Mouse (Mus musculus) liver, embryonic 16.5 days (tissue): Measurements from ENCODE around the gene 2310061I04Rik. TPM values are rescaled to one million over a fixed set of nuclear protein-coding genes. Genes with fewer than 3 reads are reported as not detected.

Source experiments
- ATAC-seq: fragments of 200-750 bp; cut with Nextera tagmentation; 2 replicates; pipeline ENCODE4 v1.8.0; 2017; ENCODE audit warnings: low read depth, mild to moderate bottlenecking, moderate number of reproducible peaks, moderate library complexity
- H3K27ac ChIP-seq: fragments of 300-500 bp; sonication (generic); 2 replicates; pipeline ENCODE4 v1.5.1; 2014; ENCODE audit warnings: mild to moderate bottlenecking, low read length
- H3K27me3 ChIP-seq: fragments of 300-500 bp; sonication (generic); 2 replicates; pipeline ENCODE4 v1.6.1; 2014; ENCODE audit warnings: low read depth, low read length, mixed read lengths; ENCODE audit not compliant: control insufficient read depth, insufficient read depth
- H3K36me3 ChIP-seq: fragments of 300-500 bp; sonication (generic); 2 replicates; pipeline ENCODE4 v1.6.1; 2014; ENCODE audit warnings: mild to moderate bottlenecking; ENCODE audit not compliant: control insufficient read depth, insufficient read depth
- H3K4me1 ChIP-seq: fragments of 300-500 bp; sonication (generic); 2 replicates; pipeline ENCODE4 v1.6.1; 2014; ENCODE audit warnings: low read depth, low read length, mixed read lengths; ENCODE audit not compliant: control insufficient read depth
- H3K4me2 ChIP-seq: fragments of 300-500 bp; sonication (generic); 2 replicates; pipeline ENCODE4 v1.6.1; 2014; ENCODE audit warnings: low read depth, low read length, mixed read lengths
- H3K4me3 ChIP-seq: fragments of 300-500 bp; sonication (generic); 2 replicates; pipeline ENCODE4 v1.5.1; 2014; ENCODE audit warnings: low read depth, mild to moderate bottlenecking, low read length
- H3K9ac ChIP-seq: fragments of 300-500 bp; sonication (generic); 2 replicates; pipeline ENCODE4 v1.6.1; 2014; ENCODE audit warnings: low read depth, low read length
- H3K9me3 ChIP-seq: fragments of 300-500 bp; sonication (generic); replicated peaks from 2 replicates; pipeline ENCODE4 v1.6.1; 2016; ENCODE audit warnings: low read length; ENCODE audit not compliant: control insufficient read depth
- WGBS: fragments of 180-500 bp; shearing (Covaris S2); extraction: QIAGEN DNeasy Blood & Tissue Kit; methylation state at CpG from one replicate; pipeline ENCODE4 v1.1.7; 2014; ENCODE audit not compliant: insufficient replicate concordance; 5-methylcytosine and 5-hydroxymethylcytosine counted together
- polyA plus RNA-seq: library from polyadenylated mRNA; unstranded; fragments of >200 nt; fragmentation: Nextera tagmentation; extraction: Ambion mirVana; gene quantifications from 2 replicates; pipeline ENCODE4 v1.2.1, GENCODE M21; 2015

Gene 2310061I04Rik
- polyA plus RNA-seq, 1 experiment from 2014 or later, result 8.0 TPM

DNA sequence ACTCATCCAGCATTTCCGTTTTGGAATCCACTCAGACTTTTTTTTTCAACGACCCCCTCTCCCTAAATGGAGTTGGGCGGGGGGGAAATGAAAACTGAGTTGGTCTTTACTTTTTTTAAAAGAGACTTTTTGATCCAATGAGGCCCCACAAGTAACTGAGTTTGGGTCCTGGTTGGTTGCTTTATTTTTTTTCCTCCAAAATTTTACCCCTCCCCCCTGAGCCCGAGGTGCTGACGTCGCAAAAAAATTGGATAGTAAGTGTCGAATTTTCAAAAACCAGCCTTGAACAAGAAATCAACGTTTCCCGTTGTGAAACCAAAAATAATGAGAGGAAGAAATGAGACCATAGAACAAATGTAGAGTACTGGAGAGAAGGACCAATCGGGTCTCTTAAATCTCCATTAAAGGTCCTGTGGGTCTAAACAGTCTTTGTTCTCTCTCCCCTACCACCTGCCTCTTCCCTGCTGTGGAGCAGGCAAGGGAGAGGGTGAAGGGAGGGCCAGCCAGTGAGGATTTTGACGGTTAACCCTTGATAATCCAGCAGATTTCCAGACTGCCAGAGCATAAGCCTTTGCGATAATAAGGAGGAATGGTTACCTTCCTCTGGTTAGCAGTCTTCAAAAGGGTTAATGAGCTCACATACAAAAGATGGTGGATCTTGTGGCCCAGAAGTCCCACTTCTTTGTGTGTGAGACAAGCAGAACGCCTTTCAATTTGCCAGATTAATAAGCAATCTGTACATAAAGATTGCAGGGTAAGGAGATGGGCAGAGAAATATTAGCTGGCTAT is 20.4 kb upstream of the 2310061I04Rik start:
- Histone ChIP-seq H3K27me3 (no peaks in the 10 kb centered on the region), H3K4me2 (peak overlapping the region; percentile 93), H3K4me1 (peaks cover 44% of the 10 kb centered on the region), H3K9me3 (no peaks in the 10 kb centered on the region), H3K9ac (peak overlapping the region; percentile 85), H3K27ac (peak overlapping the region; percentile 95), H3K4me3 (peak overlapping the region; percentile 89), H3K36me3 (peaks cover 16% of the 10 kb centered on the region)
- no peak for ATAC-seq
- under 1% methylated on average over 13 of the region's 13 CpGs for WGBS

DNA sequence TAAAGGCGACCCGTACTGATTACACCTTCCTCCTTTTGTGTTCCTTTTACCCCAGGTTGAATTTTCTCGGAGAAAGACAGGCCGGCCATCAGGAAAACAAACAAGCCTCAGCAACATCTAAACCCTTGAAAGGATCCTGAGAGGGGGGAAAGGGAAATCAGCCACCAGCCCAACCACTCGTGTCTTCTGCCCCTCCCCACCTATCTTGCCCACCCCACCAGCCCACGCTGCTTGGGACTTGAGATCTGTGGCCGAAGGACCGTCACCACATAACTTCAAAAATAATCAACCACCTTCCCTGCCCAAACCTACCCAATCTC is 19.9 kb upstream of the 2310061I04Rik start:
- no peak for ATAC-seq
- Histone ChIP-seq H3K36me3 (peaks cover 19% of the 10 kb centered on the region), H3K27me3 (no peaks in the 10 kb centered on the region), H3K4me3 (peak overlapping the region; percentile 89), H3K4me2 (peak overlapping the region; percentile 93), H3K9ac (peak overlapping the region; percentile 85), H3K9me3 (no peaks in the 10 kb centered on the region), H3K27ac (peak overlapping the region; percentile 95), H3K4me1 (peaks cover 43% of the 10 kb centered on the region)
- under 1% methylated on average over 8 of the region's 8 CpGs for WGBS

DNA sequence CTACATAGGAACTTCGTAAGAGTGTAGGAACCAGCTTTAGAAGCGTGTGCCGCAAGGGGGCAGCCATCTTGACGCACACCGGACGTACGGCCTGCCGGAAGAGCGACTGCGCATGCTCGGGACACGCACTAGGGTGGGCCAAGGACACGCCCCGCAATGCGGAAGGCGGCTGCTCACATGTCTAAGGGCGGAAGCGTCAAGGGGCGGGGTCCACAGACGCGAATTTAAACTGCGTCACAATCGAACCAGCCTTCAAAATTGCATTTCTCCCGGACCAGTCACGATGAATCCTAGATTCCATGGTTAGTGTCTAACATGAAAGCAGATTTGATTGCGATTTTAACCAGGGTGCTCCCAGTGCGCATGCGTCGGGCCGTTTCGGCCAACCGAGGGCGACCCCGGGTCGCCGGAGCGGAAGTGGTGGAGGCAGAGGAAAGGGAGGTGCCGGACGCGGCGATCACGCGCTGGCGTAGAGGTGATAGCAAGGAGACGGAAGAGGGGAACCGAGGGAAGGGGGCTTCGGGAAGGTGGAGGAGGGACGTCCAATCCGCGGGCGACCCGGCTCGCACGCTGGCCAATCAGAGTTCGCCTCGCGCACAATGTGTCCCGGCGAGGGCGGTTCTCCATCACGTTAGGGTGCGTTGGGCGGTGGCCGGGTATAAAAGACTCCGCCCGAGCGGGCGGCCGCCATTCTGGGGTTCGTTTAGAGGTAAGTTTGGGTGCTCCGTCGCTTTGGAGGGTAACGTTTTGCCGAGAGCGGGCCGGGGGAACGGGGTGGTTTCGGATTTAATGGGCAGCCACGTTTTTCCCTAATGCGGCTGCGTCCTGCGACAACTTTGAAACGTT is 19.3 kb upstream of the 2310061I04Rik start, which contains the start of the genes Mrps18b and Ppp1r10:
Gene Mrps18b (minus strand): TSS at position 93 of the 846 bp plus-strand sequence.
Gene Ppp1r10 (plus strand): TSS at position 138 of the 846 bp plus-strand sequence.
- ATAC-seq, result peak; percentile 87
- H3K27me3 ChIP-seq, result no peaks in the 10 kb centered on the region
- H3K4me2 ChIP-seq, result peak within 1 kb of the TSS; percentile 93
- H3K27ac ChIP-seq, result peak within 1 kb of the TSS; percentile 95
- H3K36me3 ChIP-seq, result peaks cover 19% of the 10 kb centered on the region
- H3K9ac ChIP-seq, result peak within 1 kb of the TSS; percentile 85
- no peaks in the 10 kb centered on the region for H3K9me3 ChIP-seq
- H3K4me1 ChIP-seq, result peaks cover 39% of the 10 kb centered on the region
- under 1% methylated on average over 83 of the region's 83 CpGs for WGBS
- peak within 1 kb of the TSS; percentile 89 for H3K4me3 ChIP-seq

DNA sequence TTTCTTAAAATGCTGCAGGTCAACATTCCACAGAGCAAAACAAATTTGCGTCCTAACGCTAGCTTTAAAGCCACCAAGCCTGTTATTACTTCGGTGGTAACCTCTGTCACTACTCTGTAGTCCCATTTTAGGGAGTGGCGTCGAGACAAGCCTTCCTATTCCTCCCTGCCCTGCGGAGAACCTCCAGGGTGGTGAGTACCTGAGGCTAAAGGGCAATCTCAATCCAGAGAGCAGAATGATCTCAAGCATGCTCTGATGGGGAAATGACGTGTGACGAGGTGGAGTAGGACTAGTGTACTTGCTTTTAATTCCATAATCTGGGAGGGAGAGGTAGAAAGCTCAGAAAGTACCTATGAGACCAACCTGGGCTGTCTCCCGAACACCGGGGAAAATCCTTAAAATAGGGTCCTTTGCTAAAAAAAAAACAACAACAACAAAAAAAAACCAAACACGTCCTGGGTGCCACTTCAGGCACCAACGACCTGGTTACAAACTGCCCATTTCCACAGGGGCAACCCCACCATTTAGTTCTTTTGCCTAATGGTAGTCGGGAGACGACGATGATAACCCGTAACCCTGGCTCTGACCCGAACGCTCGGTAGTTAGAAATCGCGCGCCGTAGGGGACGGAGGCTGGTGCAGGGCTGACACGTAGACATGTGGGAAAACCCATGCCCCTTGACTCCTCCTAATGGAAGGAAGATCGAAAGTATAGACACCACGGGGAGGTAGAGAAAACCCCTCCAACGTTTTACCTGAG is 18.5 kb upstream of the 2310061I04Rik start:
- peaks cover 24% of the 10 kb centered on the region for H3K36me3 ChIP-seq

DNA sequence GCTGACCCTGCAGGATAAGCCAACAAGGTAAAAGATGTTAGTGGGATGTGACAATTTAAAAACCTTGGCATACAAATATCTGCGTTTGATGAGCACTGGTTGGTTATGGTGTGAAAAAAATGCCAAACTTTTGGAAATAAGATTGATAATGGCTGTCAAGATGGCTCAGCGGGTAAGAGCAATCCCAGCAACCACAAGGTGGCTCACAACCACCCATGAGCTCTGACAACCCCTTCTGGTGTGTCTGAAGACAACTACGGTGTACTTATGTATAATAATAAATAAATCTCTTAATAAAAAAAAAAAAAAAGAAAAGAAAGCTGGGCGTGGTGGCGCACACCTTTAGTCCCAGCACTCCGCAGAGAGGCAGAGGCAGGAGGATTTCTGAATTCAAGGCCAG is 17.7 kb upstream of the 2310061I04Rik start:
- no peak for ATAC-seq
- 53% methylated on average over 6 of the region's 6 CpGs for WGBS
- Histone ChIP-seq H3K4me2 (peak overlapping the region; percentile 71), H3K4me3 (peak overlapping the region; percentile 89), H3K36me3 (peaks cover 24% of the 10 kb centered on the region), H3K4me1 (peaks cover 27% of the 10 kb centered on the region), H3K9ac (no peak overlapping the region; the same call in 1 of the 2 replicates), H3K9me3 (no peaks in the 10 kb centered on the region), H3K27me3 (no peaks in the 10 kb centered on the region), H3K27ac (no peak overlapping the region; the same call in 1 of the 2 replicates)

More for the DNA sequence above, 18.5 kb upstream of the 2310061I04Rik start:
- ATAC-seq, result peak; percentile 1
- H3K27ac ChIP-seq, result peak overlapping the region; percentile 95
- H3K27me3 ChIP-seq, result no peaks in the 10 kb centered on the region
- H3K4me2 ChIP-seq, result peak overlapping the region; percentile 71
- peak overlapping the region; percentile 89 for H3K4me3 ChIP-seq
- H3K9me3 ChIP-seq, result no peaks in the 10 kb centered on the region
- peaks cover 32% of the 10 kb centered on the region for H3K4me1 ChIP-seq
- 1% methylated on average over 28 of the region's 28 CpGs for WGBS
- H3K9ac ChIP-seq, result peak overlapping the region; percentile 76

DNA sequence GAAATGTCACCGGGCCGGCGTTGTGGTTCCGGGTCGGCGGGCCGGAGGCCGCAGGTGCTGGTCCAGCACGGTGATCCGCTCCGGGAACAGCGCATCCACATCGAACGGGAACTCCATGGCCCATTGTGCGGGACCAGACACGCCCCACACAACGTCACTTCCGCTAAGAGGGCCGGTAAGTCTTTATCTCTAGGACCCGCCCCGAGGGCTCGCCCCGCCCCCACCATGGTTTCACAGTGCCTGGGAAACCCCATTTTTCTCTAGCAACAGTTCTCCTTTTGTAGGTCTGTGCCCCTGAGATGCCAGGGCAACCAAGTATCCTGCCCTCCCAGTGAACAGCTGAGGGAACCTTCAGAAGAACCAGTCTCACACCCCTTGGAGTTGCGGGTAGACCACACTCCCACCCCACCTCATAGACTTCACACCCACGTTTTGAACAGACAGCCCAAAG is 12.7 kb upstream of the 2310061I04Rik start, which contains the start of gene Atat1:
Gene Atat1 (minus strand): TSS at position 157 of the 451 bp plus-strand sequence.
- Histone ChIP-seq H3K27ac (peak within 1 kb of the TSS; percentile 83), H3K9ac (peak within 1 kb of the TSS; percentile 66), H3K36me3 (peaks cover 16% of the 10 kb centered on the region), H3K4me3 (peak within 1 kb of the TSS; percentile 75), H3K9me3 (no peaks in the 10 kb centered on the region), H3K4me1 (peaks cover 24% of the 10 kb centered on the region), H3K27me3 (no peaks in the 10 kb centered on the region), H3K4me2 (peak within 1 kb of the TSS; percentile 90)
- peak; percentile 89 for ATAC-seq
- 2% methylated on average over 25 of the region's 25 CpGs for WGBS

DNA sequence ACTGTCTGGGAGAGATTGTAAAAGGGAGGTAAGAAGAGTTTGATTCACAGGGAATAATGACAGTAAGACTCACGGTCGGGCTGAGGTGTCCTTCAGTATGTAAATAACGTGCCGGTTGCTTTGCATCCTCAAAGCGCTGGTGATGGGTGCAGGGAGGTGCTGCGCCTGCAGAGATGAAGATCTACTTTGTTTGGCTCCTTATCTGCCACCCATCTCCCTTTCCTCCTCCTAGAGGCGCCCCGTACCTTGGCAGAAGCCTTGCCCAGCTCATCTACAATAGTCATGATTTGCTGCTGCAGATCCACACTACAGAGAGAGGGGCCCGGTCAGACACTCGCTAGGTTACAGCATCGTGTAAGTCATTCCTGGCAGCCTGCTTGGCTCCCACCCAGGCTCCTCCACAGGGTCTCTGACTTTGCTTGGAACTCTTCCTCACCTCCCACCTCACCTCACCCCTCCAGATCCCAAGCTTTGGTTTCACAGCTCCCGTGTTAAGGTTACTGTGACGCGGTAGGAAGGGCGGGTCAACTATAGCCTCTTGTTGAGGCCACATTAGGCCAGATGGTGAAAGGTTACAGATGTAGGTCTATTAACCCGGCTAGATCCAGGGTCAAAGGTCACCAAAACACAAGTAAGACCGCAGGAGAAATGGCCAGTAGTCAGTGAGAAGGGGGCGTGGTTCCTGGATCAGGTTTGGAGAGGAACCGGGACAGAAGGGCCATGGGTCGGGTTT is 12.1 kb upstream of the 2310061I04Rik start:
- WGBS, result 27% methylated on average over 20 of the region's 20 CpGs
- H3K4me1 ChIP-seq, result peaks cover 19% of the 10 kb centered on the region
- H3K36me3 ChIP-seq, result peaks cover 16% of the 10 kb centered on the region
- no peaks in the 10 kb centered on the region for H3K27me3 ChIP-seq
- ATAC-seq, result peak; percentile 56
- no peaks in the 10 kb centered on the region for H3K9me3 ChIP-seq
- peak overlapping the region; percentile 66 for H3K9ac ChIP-seq
- H3K4me2 ChIP-seq, result peak overlapping the region; percentile 90
- H3K27ac ChIP-seq, result peak overlapping the region; percentile 83; the same call in 1 of the 2 replicates
- H3K4me3 ChIP-seq, result peak overlapping the region; percentile 75

DNA sequence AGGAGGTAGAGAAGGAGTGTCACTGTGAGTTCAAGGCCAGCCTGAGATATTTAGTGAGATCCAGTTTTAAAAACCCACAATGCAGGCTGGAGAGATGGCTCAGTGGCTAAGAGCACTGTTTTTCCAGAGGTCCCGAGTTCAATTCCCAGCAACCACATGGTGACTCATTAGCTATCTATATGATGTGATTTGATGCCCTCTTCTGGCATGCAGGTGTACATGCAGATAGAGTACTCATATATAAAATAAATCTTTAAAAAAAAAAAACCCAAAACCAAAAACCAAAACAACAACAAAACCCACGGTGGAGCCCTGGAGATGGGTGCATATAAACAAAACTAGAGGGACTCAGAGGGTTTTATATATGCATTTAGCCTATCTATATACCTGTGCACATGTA is 10.4 kb upstream of the 2310061I04Rik start:
- ATAC-seq, result no peak
- H3K4me2 ChIP-seq, result no peak overlapping the region
- peaks cover 7% of the 10 kb centered on the region for H3K36me3 ChIP-seq
- no peak overlapping the region for H3K4me3 ChIP-seq
- 41% methylated on average over 2 of the region's 2 CpGs for WGBS
- no peaks in the 10 kb centered on the region for H3K27me3 ChIP-seq
- no peak overlapping the region for H3K27ac ChIP-seq
- no peak overlapping the region for H3K9ac ChIP-seq
- no peaks in the 10 kb centered on the region for H3K9me3 ChIP-seq
- H3K4me1 ChIP-seq, result peaks cover 16% of the 10 kb centered on the region
